Mouse (Mus musculus) bone marrow, adult 2 months (tissue): ENCODE results near the gene Nt5c. TPM values are rescaled to one million over a fixed set of nuclear protein-coding genes. Genes with fewer than 3 reads are reported as not detected.
"Not testable (repeated sequence)": the region's sequence is repeated elsewhere in the genome, so short reads cannot be mapped to it uniquely, and the experiment has no call there.

Experiments used
- H3K27ac ChIP-seq: fragments of 200-500 bp; 2 replicates; pipeline ENCODE4 v1.5.1; 2012; ENCODE audit warnings: low read depth, mild to moderate bottlenecking, control low read depth, inconsistent platforms, low read length; ENCODE audit not compliant: control insufficient read depth, poor library complexity, insufficient read depth
- H3K4me1 ChIP-seq: fragments of 200-500 bp; 2 replicates; pipeline ENCODE4 v1.6.1; 2011; ENCODE audit warnings: low read length; ENCODE audit not compliant: control insufficient read depth, insufficient read depth
- H3K4me3 ChIP-seq: fragments of 200-500 bp; replicated peaks from 2 replicates; pipeline ENCODE3; 2011; ENCODE audit warnings: mild to moderate bottlenecking, low read depth, low read length, control low read depth; ENCODE audit not compliant: control insufficient read depth
- CTCF ChIP-seq: fragments of 200-500 bp; IDR thresholded peaks from 2 replicates; pipeline ENCODE4 v1.5.1; 2011; ENCODE audit warnings: low read length, control low read depth; ENCODE audit not compliant: control insufficient read depth, insufficient read depth
- POLR2A ChIP-seq: fragments of 200-500 bp; IDR thresholded peaks from 2 replicates; pipeline ENCODE4 v1.6.1; 2011; ENCODE audit warnings: low read depth, mild to moderate bottlenecking, control low read depth, low read length, borderline replicate concordance; ENCODE audit not compliant: control insufficient read depth
- WGBS: fragments of 180-500 bp; shearing (Covaris S2); methylation state at CpG from one replicate; pipeline ENCODE4 v1.1.7; 2018; 5-methylcytosine and 5-hydroxymethylcytosine counted together
- polyA plus RNA-seq: library from polyadenylated mRNA; stranded (reverse); fragments of >200 nt; gene quantifications from 2 replicates; pipeline ENCODE4 v1.2.4, GENCODE M21; 2011; ENCODE audit warnings: low replicate concordance; ENCODE audit not compliant: missing spikeins, insufficient read depth, insufficient read length

Gene Nt5c
- polyA plus RNA-seq = 47.5 and 56.4 TPM in 2 replicates

- Histone ChIP-seq H3K4me3 (peak within 1 kb of the TSS; percentile 91), H3K4me1 (no peaks in the 10 kb centered on the region), H3K27ac (peak within 1 kb of the TSS; percentile 74)
- under 1% methylated on average over 43 of the region's 43 CpGs for WGBS
- TF ChIP-seq POLR2A (peak; percentile 91; the same call in 1 of the 2 replicates), CTCF (peak; percentile 51)
Measured at GRCm38 (mm10) chr11:115491356-115492083, at the start of gene Nt5c. Gene Nt5c (minus strand): TSS chr11:115491862.

GRCm38 (mm10) chr11:115538045-115538444 lies 46.4 kb upstream of the Nt5c start:
- WGBS = 35% methylated on average over 2 of the region's 2 CpGs
- no peak overlapping the region for H3K27ac ChIP-seq
- TF ChIP-seq CTCF = no peak
- TF ChIP-seq POLR2A = no peak
- no peak overlapping the region for H3K4me3 ChIP-seq
- peaks cover 1% of the 10 kb centered on the region; the same call in 1 of the 2 replicates for H3K4me1 ChIP-seq

- H3K4me1 ChIP-seq = peaks cover 1% of the 10 kb centered on the region; the same call in 1 of the 2 replicates
- H3K4me3 ChIP-seq = no peak overlapping the region
- H3K27ac ChIP-seq = peak overlapping the region; percentile 99
- TF ChIP-seq POLR2A = no peak
- TF ChIP-seq CTCF = no peak
- 68% methylated on average over 10 of the region's 10 CpGs for WGBS
Measured at GRCm38 (mm10) chr11:115536856-115537568, 45.4 kb upstream of the Nt5c start.

- H3K27ac ChIP-seq = peak within 1 kb of the TSS; percentile 99
- peak; percentile 83; the same call in 1 of the 2 replicates for TF ChIP-seq POLR2A
- no peak for TF ChIP-seq CTCF
- peaks cover 1% of the 10 kb centered on the region; the same call in 1 of the 2 replicates for H3K4me1 ChIP-seq
- peak within 1 kb of the TSS; percentile 92 for H3K4me3 ChIP-seq
- 1% methylated on average over 65 of the region's 70 CpGs for WGBS
Measured at GRCm38 (mm10) chr11:115536038-115536681, 44.5 kb upstream of the Nt5c start, which contains the start of gene Sumo2. Gene Sumo2 (minus strand): TSS chr11:115536276.

GRCm38 (mm10) chr11:115535401-115536037 lies 43.9 kb upstream of the Nt5c start:
- Histone ChIP-seq H3K27ac (peak overlapping the region; percentile 99), H3K4me3 (peak overlapping the region; percentile 92), H3K4me1 (peaks cover 1% of the 10 kb centered on the region; the same call in 1 of the 2 replicates)
- TF ChIP-seq POLR2A (no peak), CTCF (no peak)
- under 1% methylated on average over 84 of the region's 84 CpGs for WGBS

- Histone ChIP-seq H3K4me3 (peak overlapping the region; percentile 92), H3K4me1 (peaks cover 1% of the 10 kb centered on the region; the same call in 1 of the 2 replicates), H3K27ac (peak overlapping the region; percentile 99)
- TF ChIP-seq CTCF (no peak), POLR2A (no peak)
- WGBS = 2% methylated on average over 11 of the region's 11 CpGs
Measured at GRCm38 (mm10) chr11:115534759-115535371, 43.2 kb upstream of the Nt5c start.

- H3K4me3 ChIP-seq, H3K27ac ChIP-seq, H3K4me1 ChIP-seq: not testable (repeated sequence)
- 91% methylated on average over 3 of the region's 3 CpGs for WGBS
Measured at GRCm38 (mm10) chr11:115526446-115526845, 34.8 kb upstream of the Nt5c start.
